In genomic region chr1:191574871-191575457, GRCm38 (mm10) we compare ENCODE assay signal across 8 mouse cellular contexts. TPM values are rescaled to one million over a fixed set of nuclear protein-coding genes. Genes with fewer than 3 reads are reported as not detected.
DNase-seq lines count a peak whose midpoint lies in the region; ATAC-seq and TF ChIP-seq lines count a peak whose summit lies in the region.

No protein-coding gene starts in this region.

- H3K4me1 ChIP-seq in kidney, adult 2 months (ENCODE audit: control insufficient read depth, insufficient read depth, low read length), result peaks cover 10% of the 10 kb centered on the region
- peaks cover 22% of the 10 kb centered on the region for H3K4me1 ChIP-seq in lung, embryonic 16.5 days (replicated peaks; ENCODE audit: control insufficient read depth, insufficient read depth, low read length)

- peak; percentile 40 for ATAC-seq in erythroid progenitor cell, adult 5-6 weeks (replicated peaks; ENCODE audit: low FRiP score, poor library complexity, severe bottlenecking)
- ATAC-seq in lung, embryonic 16.5 days (ENCODE audit: low read depth), result peak; percentile 58

- no peak for DNase-seq in layer of hippocampus, adult 2 months (ENCODE audit: low spot score in 2 of 2)
- DNase-seq in layer of hippocampus, adult 9-10 months (ENCODE audit: low spot score), result no peak
- peak; percentile 90 for DNase-seq in R1 (ENCODE audit: low read depth, low spot score)
- DNase-seq in kidney, adult 2 months, result peak; percentile 43
- peak; percentile 35 for DNase-seq in right cerebral cortex, postnatal 14 days
- no peak for DNase-seq in urinary bladder, adult 18-20 months (ENCODE audit: low spot score in 2 of 2)

- no peak for TF ChIP-seq CTCF in layer of hippocampus, adult 2 months (conservative IDR thresholded peaks at IDR 0.05)
- TF ChIP-seq CTCF in kidney, adult 2 months (conservative IDR thresholded peaks at IDR 0.05; ENCODE audit: insufficient read depth, insufficient read length, low read depth, low read length), result no peak

- no peaks in the 10 kb centered on the region for H3K9me3 ChIP-seq in lung, embryonic 16.5 days (ENCODE audit: control insufficient read depth, low read length)

- WGBS in kidney, adult 2 months, result under 1% methylated on average over 52 of the region's 52 CpGs
- under 1% methylated on average over 52 of the region's 52 CpGs for WGBS in lung, embryonic 16.5 days

- H3K27me3 ChIP-seq in kidney, adult 2 months (replicated peaks; ENCODE audit: control insufficient read depth, insufficient read depth, low read length), result no peaks in the 10 kb centered on the region
- no peaks in the 10 kb centered on the region for H3K27me3 ChIP-seq in lung, embryonic 16.5 days (ENCODE audit: control insufficient read depth, insufficient read depth, low read depth, low read length)

- H3K9ac ChIP-seq in lung, embryonic 16.5 days (ENCODE audit: low read length), result peak overlapping the region; percentile 68

- peak overlapping the region; percentile 74 for H3K4me2 ChIP-seq in lung, embryonic 16.5 days (ENCODE audit: low read depth, low read length)

- H3K36me3 ChIP-seq in kidney, adult 2 months (ENCODE audit: control insufficient read depth, insufficient read depth, low read length), result no peaks in the 10 kb centered on the region
- H3K36me3 ChIP-seq in lung, embryonic 16.5 days (ENCODE audit: control insufficient read depth, insufficient read depth, low read length), result 0 out of 2 replicates have a peak, but pooled peaks cover 1% of the 10 kb centered on the region

- peak overlapping the region; percentile 95 for H3K4me3 ChIP-seq in layer of hippocampus, adult 2 months
- H3K4me3 ChIP-seq in kidney, adult 2 months (ENCODE audit: insufficient read depth, low read depth, low read length), result peak overlapping the region; percentile 63
- H3K4me3 ChIP-seq in lung, embryonic 16.5 days (ENCODE audit: low read length), result peak overlapping the region; percentile 59

- no peak for TF ChIP-seq POLR2A in kidney, adult 2 months (IDR thresholded peaks at IDR 0.05; ENCODE audit: low read depth, low read length)

- H3K27ac ChIP-seq in layer of hippocampus, adult 2 months, result no peak overlapping the region
- no peak overlapping the region for H3K27ac ChIP-seq in kidney, adult 2 months (ENCODE audit: insufficient read depth, low read depth, low read length)
- peak overlapping the region; percentile 89 for H3K27ac ChIP-seq in lung, embryonic 16.5 days (ENCODE audit: low read length)

RNA-seq across cellular contexts. Expression of gene Dtl, which starts 0.4 kb away (rescaled TPM):
- 1 to 10 TPM in 1 of 2 experiments, under 1 TPM in 1; 0.61 to 1.1 TPM for total RNA-seq in layer of hippocampus, adult 2 months (2021)
- 66.0 and 107 TPM in 2 replicates for total RNA-seq in erythroid progenitor cell, adult 5-6 weeks (2015; ENCODE audit: low replicate concordance)
- 57.6 and 61.8 TPM in 2 replicates for total RNA-seq in erythroid progenitor cell, adult 5-6 weeks (2017; ENCODE audit: low replicate concordance)
- polyA plus RNA-seq in kidney, adult 2 months (2012; rRNA removed), result 0.14 and 0.20 TPM in 2 replicates
- 50.1 and 54.0 TPM in 2 replicates for polyA plus RNA-seq in lung, embryonic 16.5 days (2015; fragmentation: Nextera tagmentation; extraction: Ambion mirVana)

RNA-seq across cellular contexts. Expression of gene Ints7, which starts 0.5 kb away (rescaled TPM):
- total RNA-seq in layer of hippocampus, adult 2 months (2021), result 10 to 100 TPM; 23.2 to 25.8 TPM
- 15.9 and 36.0 TPM in 2 replicates for total RNA-seq in erythroid progenitor cell, adult 5-6 weeks (2015; ENCODE audit: low replicate concordance)
- 32.3 and 43.1 TPM in 2 replicates for total RNA-seq in erythroid progenitor cell, adult 5-6 weeks (2017; ENCODE audit: low replicate concordance)
- 12.2 and 12.7 TPM in 2 replicates for polyA plus RNA-seq in kidney, adult 2 months (2012; rRNA removed)
- polyA plus RNA-seq in lung, embryonic 16.5 days (2015; fragmentation: Nextera tagmentation; extraction: Ambion mirVana), result 51.7 and 54.7 TPM in 2 replicates

Comparison
In these comparisons a context has a peak if more than half of its experiments do, and no peak if none do; other contexts are left out.
1. DNase-seq: peak in R1 (single experiment), kidney, adult 2 months (single experiment) and right cerebral cortex, postnatal 14 days (single experiment); none in layer of hippocampus, adult 2 months (0 of 2), layer of hippocampus, adult 9-10 months (single experiment) and urinary bladder, adult 18-20 months (0 of 2).
2. RNA of gene Dtl, which starts 0.4 kb away (total RNA-seq): 57.6 to 107 TPM in erythroid progenitor cell, adult 5-6 weeks; 0.61 to 1.1 TPM in layer of hippocampus, adult 2 months; every median in the first group is over 10 times any median in the second.
3. Peak in every context shown above with its lines, with median percentiles within 50 percentile points of each other: H3K4me3 ChIP-seq.